Mouse (Mus musculus) T-cell, adult 2 months (primary cell): ENCODE results near the gene Mrpl12.

ENCODE experiments used
- DNase-seq: peaks from one replicate; pipeline ENCODE4 v3.0.0; 2022; ENCODE audit warnings: low spot score

Gene Mrpl12

DNA sequence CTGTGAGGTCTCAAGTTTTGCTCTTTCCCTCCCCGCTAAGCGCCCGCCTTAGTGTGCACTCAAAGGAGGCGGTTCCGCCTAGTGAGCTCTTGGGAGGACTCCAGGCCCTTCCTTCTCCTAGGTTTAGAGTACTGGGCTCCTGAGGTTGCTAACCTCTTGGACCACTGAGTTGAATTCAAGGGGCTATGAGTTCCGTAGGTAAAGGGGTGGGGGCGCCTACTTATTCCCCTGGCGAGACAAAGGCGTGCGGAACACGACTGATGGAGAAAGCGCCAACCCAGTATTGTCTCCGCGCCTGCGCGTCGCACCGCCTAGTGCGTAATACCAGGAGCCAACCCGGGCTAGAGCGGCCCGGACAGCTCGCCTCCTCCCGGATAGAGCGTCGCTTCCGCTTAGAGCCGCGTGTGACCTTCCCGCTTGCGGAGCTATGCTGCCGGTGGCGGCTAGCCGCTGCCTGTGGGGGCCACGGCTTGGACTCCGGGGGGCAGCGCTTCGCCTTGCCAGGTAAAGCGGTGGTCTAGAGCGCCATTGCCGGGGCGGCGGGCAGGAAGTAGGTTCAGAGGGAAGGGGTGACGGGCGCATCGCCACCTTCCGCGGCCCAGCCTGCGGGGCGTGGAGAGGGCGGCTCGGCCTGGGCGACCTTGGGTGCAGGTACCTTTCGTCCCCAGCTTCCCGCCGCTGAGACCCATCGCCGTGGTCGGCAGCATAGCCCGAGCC is at the start of gene Mrpl12:
Gene Mrpl12 (plus strand): TSS at position 349 of the 717 bp plus-strand sequence.
- peak; percentile 87 for DNase-seq

DNA sequence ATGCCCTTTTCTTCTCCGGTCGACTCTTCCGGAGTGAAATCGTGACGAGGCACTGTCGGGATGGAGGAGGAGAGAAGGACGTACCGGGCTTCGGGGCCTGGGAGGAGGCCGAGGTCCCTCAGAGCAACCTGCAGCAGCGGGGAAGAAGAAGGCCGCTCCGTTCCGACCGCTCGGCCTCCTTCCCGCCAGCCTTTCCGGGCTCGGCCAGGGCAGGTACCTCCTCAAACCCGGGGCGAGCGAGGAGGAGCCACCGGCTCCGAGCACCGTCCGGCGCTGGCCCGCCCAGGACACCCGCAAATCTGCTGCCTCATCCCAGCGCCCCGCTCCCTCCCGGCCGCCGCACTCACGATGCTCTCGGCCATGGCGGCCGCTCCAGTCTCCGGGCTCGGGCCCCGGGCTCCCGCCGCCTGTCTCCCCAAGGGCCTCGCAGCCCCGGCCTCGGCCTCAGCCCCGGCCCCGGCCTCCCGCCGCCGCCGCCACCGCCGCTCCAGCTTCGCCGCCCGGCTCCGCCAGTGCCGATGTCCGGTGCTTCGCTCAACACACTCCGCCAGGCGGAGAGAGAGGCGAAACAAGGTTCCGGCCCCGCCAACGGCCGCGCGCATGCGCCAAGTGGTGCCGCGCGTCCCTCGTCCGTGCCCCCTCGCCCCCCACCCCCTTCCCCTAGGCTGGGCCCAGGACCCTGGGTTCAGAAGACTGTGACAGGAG is 47.1 kb upstream of the Mrpl12 start, which contains the start of gene Nploc4:
Gene Nploc4 (minus strand): TSS at position 557 of the 705 bp plus-strand sequence.
- DNase-seq: peak; percentile 82

DNA sequence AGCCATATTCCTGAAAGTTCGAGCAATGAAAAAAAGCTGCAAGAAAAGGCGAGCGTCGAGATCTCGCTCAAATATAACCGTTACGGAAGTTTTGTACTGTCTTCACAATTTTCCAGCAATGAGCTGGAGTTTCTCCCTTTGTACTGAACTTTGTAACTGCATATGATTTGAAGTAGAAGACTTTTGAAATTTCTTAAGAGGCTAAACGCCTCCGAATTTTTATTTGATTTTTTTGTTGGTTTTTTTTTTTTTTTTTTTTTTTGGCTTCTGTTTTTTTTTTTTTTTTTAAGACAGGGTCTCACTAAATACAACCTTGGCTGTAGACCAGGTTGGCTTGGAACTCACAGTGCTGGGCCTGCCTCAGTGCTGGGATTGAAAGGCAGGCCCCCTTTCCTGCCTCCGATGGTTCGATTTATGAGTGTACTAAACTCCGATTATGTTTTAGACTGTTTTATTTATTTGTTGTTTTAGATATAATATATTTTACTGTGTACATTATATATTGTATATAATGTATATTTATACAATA is 46.5 kb upstream of the Mrpl12 start:
- DNase-seq: no peak

DNA sequence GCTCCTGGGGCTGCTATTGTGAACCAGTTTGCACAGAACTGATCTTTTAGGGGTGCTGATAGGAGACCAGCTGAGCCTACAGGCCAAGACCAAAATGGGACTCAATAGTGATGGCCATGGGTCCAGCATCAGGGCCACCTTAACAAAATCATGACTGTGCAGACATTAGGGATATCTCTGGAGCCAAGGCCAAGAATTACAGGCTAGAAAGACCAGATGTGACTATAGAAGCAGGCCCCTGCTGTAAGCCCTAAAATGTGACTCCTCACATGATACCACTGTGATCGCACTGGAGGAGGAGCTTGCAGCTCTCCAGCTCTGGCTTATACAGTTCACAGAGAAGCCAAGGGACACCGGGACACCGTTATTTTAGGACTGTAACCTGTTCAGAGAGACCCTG is 42.1 kb upstream of the Mrpl12 start, which contains the start of gene Tspan10:
Gene Tspan10 (plus strand): TSS at position 301 of the 400 bp plus-strand sequence.
- DNase-seq: no peak

DNA sequence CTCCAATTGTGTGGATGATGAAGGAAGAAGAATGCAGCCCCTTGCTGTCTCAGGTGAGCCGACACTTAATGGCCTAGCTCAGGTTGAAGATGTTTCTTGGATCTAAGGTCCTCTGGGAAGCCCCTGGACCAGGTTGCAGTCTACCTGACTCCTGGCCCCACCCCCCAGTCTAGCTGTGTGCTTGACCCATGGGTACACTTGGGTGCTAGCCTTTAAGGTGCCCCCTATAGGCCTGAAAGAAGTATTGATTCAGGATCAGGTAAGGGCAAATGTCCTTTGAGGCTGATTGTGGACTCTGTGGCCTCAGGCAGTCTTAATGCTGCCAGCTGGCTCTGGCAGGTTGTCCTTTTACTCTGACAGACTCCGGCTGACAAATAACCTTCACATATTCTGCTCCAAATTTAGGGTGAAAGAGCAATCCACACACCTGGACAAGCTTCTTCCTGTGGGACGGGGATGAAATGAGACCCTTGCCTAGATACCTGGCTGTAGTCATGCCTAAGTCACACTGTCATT is 41.6 kb upstream of the Mrpl12 start:
- no peak for DNase-seq

DNA sequence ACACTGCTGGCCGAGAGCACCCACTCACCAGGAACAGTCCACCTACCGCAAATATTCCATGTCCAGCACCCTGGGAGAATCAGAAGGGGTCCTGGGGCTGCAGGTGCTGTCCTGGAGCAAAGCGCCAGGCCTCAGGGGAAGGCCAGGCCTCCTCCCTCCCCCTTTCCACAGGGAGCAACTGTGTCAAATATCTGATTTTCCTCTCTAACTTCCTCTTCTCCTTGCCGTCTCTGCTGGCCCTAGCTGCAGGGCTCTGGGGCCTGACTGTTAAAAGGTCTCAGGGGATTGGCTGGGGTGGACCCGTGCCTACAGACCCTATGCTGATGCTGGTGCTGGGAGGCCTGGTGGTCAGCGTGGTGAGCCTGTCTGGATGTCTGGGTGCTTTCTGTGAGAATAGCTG is 40.3 kb upstream of the Mrpl12 start:
- DNase-seq: no peak

DNA sequence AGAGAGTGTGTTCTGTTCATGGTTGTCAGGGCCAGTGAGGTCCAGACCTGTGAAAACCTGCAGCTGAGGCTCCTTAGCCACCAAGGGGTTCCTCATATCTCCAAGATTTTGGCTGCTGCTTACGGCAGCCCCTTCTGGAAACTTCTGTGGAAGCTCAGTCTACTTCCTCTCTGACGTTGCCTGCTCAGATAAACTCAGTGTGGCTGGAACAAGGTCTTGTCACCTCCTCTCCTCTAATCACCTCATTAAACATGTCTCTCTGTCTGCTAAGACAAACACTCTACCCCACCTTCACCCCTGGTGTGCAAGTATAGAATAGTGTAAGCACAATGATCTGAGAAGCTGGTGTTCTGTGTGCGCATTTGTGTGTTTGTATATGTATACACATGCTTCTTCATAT is 38.9 kb upstream of the Mrpl12 start:
- DNase-seq: no peak

DNA sequence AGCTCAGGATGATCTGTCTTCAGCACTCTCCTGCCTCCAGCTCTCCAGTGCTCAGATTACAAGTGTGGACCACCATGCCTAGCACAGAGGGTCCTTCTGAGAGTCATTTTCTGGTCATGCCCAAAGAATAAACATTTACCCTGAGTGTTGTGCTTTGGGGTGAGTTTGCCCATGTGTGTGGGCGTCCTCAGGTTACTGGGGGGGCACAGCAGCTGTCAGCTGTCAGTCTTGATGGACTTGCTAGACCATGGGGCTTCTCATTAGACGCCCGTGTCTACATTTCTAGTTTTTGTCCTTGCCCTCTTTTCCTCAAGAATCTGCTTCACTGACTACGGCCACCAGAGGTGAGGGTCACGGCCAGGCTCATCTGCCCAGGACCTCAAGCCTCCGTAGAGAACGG is 37.2 kb upstream of the Mrpl12 start:
- no peak for DNase-seq

DNA sequence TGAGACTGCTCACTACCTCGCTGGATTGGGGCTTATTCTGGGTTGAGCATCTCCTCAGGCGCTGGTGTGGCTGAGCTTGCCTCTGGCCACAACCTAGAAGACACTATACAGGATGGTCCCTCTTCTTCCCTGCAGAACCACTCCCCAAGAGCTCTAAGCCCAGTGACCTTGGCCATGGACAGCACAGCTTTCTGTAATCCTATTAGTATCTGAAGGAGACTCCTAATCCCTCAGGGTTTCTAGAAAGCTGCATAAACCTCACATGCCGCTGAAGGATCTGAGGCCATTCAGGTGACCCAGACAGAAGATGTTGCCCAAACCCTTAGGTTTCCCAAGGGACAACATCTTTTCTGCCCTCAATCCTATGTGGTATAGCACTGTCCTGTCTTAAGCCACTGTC is 32.2 kb upstream of the Mrpl12 start:
- DNase-seq: no peak

DNA sequence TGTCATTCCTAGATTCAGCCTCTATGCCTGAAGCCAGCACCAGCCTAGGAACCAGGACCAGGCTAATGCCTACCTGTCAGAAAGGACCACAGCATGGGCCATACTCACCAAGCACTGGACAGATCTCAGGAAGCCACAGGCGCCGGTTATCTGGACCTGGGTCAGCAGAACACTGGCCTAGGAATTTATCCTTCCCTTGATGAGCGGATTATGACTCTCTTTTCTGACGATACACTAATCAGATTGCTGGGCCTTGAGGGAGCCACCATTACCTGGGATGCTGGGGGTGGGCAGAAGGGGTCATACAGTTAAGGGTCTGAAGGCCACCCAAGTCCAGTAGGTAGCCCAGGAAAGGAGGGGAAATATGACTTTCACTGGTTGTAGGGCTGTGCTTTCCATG is 31.1 kb upstream of the Mrpl12 start, which contains the start of gene Pde6g:
Gene Pde6g (minus strand): TSS at position 195 of the 400 bp plus-strand sequence.
- DNase-seq: no peak

DNA sequence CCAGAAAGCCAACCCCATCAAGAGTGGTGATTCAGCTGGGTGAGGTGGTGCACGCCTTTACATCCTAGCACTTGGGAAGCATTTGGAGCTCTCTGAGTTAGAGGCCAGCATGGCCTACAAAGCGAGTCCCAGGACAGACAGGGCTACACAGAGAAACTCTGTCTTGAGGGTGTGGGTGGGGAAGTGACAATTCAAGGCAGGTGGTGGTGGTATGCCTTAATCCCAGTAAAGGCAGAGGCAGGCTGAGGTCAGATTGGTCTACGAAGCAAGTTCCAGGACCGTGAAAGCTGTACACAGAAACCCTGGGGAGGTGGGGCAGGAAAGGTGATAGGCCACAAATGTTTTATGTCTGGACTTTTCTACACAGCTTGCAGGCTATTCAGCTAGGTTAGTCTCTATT is 29.4 kb upstream of the Mrpl12 start:
- no peak for DNase-seq

DNA sequence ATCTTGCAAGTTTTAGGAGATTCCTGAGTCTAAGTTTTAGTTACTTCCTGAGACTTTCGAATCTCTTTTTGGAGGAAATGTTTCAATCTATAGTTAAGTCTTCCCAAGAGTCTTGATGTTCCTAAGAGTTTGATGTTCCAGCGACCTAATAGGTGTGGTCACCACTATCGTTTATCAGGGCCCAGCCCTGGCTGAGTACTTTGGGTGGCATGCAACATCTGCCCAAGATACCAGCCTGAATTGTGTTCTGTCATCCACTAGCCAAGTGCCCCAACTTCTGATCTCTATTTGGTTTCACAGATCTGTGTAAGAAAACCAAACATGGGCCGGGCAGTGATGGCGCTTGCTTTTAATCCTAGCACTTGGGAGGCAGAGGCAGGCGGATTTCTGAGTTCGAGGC is 29.0 kb upstream of the Mrpl12 start:
- DNase-seq: no peak

DNA sequence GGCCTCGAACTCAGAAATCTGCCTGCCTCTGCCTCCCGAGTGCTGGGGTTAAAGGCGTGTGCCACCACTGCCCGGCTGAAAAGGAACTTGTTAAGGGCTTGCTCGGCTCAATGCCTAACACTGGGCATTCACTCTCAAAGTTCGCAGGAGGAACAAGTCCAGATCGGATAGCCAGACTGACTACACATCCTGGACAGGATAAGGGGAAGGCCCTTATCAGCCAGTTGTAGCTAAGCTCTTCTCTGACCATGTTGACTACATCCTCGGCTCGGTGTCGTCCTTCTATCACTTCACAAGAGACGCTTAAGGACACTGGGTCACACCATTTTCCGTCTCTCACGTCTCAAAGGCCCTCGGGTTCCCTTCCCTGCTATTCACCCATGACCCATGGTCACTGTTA is 27.0 kb upstream of the Mrpl12 start:
- DNase-seq: no peak

DNA sequence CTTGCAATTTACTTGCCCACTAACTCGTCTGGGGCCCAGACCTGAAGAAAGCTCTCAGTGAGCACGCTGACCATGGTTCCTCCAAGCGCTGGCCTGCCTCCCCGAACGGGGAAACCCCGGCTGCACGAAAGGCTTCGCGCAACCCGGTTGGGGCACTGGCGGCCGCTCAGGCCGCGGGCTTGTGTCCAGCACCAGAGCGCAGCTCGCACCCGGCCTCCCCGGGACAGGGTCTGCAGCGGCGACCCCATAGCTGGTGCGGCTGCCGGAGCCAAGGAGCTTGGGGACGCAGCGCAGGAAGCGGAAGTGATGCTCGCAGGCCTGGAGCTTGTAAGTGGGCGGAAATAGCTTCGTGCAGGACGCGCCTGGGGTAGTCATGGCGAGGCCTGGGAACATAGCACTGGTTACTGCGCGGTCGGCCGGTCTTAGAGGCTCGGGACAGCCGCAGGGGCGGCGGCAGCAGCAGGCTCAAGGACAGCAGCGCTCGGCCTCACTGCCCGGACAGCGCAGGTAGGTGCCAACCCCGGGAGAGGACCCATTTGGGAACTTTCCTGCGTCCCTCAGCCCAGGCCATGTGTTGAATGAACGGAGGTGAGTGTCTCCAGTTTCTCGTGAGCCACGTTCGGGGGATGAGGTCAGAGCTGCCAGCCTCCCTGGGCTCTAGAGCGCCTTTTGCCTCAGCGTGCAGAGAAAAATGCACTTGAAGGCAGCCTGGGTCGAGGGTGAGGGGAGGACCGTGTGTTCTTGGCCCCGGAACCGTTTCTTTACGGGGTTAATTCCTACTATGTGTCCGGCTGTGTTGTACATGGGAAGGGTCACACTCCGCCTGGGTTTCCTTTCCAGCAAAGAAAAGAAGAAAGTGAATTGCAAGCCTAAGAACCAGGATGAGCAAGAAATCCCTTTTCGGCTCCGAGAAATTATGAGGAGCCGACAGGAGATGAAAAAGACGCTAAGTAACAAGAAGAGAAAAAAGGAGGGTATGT is 26.4 kb upstream of the Mrpl12 start, which contains the start of the genes Oxld1 and Ccdc137:
Gene Oxld1 (minus strand): TSS at position 297 of the 980 bp plus-strand sequence.
Gene Ccdc137 (plus strand): TSS at position 344 of the 980 bp plus-strand sequence.
- peak; percentile 71 for DNase-seq

DNA sequence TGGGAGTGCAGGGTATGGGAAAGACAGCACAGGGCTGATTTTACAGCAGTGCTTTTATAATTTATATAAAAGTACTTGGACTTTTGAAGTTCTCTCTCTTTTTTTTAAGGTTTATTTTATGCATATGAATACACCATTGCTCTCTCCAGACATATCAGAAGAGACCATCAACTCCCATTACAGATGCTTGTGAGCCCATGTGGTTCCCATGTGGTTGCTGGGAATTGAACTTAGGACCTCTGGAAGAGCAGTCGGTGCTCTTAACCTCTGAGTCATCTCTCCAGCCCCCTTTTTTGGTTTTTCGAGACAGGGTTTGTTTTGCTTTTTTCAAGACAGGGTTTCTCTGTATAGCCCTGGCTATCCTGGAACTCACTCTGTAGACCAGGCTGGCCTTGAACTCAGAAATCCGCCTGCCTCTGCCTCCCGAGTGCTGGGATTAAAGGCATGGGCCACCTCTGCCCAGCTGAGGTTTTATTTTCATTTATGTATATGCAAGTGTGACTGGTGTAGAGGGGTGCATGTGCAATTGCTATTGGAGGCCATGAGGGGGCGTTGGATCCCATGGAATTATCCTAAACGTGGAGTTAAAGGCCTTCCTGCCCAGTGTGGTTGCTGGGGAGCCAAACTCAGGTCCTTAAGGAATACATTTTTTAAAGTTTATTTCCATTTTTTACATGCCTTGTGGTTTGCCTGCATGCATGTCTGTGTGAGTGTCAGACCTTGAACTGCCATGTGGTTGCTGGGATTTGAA is 25.4 kb upstream of the Mrpl12 start:
- no peak for DNase-seq

DNA sequence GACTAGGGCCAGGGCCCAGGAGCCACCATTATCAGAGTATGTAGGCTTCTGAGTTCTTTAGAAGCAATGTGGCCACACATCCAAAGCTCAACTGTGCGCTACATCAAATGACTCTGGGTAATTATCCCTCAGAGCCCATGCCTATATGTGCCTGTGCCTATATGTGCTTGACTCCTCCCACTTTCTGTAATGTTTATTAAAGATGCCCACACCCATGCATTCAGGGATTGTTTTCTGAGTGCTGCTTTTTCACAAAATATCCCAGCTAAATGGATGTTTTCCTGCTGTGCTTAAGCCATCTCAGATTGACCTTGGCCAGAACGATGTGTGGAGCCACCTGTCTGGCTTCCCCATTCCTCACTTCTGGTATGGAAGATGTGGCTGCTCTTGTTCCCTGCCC is 20.9 kb upstream of the Mrpl12 start:
- no peak for DNase-seq

DNA sequence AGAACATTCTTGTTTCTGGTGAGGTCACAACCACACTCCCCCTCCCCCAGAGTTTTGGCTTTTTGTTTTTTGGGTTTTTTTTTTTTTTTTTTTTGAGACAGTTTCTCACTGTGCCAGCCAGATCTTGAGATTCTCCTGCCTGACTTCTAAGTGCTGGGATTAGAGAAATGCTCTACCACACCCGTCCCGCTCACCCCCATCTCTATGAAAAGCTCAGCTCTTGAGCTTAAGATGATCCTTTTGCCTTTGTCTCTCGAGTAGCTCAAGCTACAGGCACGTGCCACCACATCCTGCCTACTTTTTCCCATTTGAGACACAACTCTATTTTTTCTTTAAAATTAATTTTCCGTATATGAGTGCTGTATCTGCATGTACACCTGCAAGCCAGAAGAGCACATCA is 20.0 kb upstream of the Mrpl12 start:
- DNase-seq: no peak

DNA sequence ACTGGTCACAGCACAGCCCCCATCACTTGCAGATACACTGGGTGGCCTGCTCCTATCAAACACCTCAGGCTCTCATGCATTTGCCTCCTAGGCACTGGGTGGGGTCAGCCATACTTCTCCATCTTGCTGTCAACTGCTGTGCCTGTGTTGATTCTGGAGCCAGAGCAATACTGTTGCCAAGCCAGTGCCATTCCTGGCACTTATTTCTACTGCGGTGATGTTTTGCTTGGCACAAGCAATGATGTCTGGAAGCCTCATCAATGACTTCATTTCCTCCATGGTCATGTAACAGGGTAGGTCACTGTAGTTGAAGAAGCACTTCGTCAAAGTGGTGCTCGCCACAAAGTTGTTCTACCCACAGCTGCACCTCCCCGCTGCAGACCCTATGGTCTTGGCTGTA is 18.9 kb upstream of the Mrpl12 start:
- DNase-seq: no peak

DNA sequence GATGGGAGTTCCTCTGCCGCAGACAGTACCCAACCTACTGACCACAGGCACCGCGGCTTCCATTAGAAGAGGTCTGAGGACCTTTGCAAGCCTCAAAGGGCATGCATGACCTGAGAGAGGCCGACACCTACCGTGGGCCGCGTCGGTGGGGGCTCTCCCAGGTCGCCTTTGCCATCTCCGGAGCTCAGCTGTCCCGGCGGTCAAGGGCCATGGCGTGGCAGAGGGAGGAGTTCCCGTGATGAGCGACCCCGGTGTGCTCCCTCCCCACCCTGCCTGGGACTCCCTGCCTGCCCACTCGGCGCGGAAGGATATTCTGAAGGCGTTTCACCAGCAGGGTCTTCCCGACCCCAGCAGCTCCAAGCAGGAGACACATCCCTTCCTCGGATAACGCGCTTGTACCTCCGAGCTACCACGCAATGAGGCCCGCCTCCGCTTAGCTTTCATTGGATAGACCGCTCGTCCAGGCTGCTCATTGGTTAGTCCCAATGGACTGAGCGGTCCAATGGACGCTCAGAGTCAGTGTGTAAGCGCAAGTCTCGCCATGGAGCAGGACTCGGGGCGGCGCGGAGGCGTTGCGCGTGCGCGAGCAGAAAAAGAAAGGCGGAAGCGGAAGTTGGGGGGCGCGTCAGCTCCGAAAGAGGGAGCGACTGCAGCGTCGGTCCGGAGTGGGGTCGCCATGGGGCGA is 17.2 kb upstream of the Mrpl12 start, which contains the start of gene Arl16:
Gene Arl16 (minus strand): TSS at position 557 of the 685 bp plus-strand sequence.
- DNase-seq: peak; percentile 95

DNA sequence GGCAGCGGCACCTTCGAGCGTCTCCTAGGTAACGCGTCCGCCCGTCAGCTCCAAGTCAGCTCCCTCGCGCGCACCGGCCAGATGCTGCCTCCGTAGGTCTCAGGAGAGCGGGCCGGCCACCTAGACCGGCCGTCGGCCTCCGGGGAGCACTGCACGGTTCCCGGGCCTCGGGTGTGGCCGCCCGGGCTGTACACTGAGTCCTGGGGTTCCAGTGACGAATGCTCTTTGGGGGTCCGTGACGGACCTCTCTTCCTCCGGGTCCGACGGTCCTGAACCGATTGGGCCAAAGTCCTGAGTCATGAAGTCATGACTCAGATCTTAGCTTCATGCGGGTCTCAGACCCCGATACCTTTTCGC is 16.7 kb upstream of the Mrpl12 start:
- no peak for DNase-seq
